Mouse (Mus musculus) midbrain, embryonic 14.5 days (tissue): ENCODE measurements at regions not wholly inside any gene's neighbourhood (a gene's known extent, or its start where the extent isn't known, plus 50 kb on each side); places are given as distances from the start of the nearest gene placed in this dataset.

ENCODE experiments used
- ATAC-seq: fragments of 200-750 bp; cut with Nextera tagmentation; 2 replicates; pipeline ENCODE4 v1.8.0; 2017; ENCODE audit warnings: moderate number of reproducible peaks, moderate library complexity; ENCODE audit not compliant: low FRiP score, low TSS enrichment
- DNase-seq: peaks from one replicate; pipeline ENCODE4 v3.0.0-alpha.2; 2015
- H3K27ac ChIP-seq: fragments of 300-500 bp; sonication (generic); replicated peaks from 2 replicates; pipeline ENCODE4 v1.5.1; 2014; ENCODE audit warnings: mild to moderate bottlenecking, low read depth, low read length, moderate library complexity
- H3K27me3 ChIP-seq: fragments of 300-500 bp; sonication (generic); 2 replicates; pipeline ENCODE4 v1.6.1; 2014; ENCODE audit warnings: low read length, control low read depth, mixed read lengths; ENCODE audit not compliant: control insufficient read depth, insufficient read depth
- H3K36me3 ChIP-seq: fragments of 300-500 bp; sonication (generic); 2 replicates; pipeline ENCODE4 v1.6.1; 2014; ENCODE audit warnings: low read length, control low read depth; ENCODE audit not compliant: control insufficient read depth, insufficient read depth
- H3K4me1 ChIP-seq: fragments of 300-500 bp; sonication (generic); 2 replicates; pipeline ENCODE4 v1.6.1; 2014; ENCODE audit warnings: mild to moderate bottlenecking, antibody characterized with exemption, low read length, control low read depth; ENCODE audit not compliant: control insufficient read depth, insufficient read depth
- H3K4me2 ChIP-seq: fragments of 300-500 bp; sonication (generic); 2 replicates; pipeline ENCODE4 v1.6.1; 2014; ENCODE audit warnings: mild to moderate bottlenecking, low read length, moderate library complexity
- H3K4me3 ChIP-seq: fragments of 300-500 bp; sonication (generic); replicated peaks from 2 replicates; pipeline ENCODE4 v1.5.1; 2014; ENCODE audit warnings: low read depth, low read length
- H3K9ac ChIP-seq: fragments of 300-500 bp; sonication (generic); replicated peaks from 2 replicates; pipeline ENCODE4 v1.6.1; 2014; ENCODE audit warnings: mild to moderate bottlenecking, low read length, moderate library complexity
- H3K9me3 ChIP-seq: fragments of 300-500 bp; sonication (generic); 2 replicates; pipeline ENCODE4 v1.6.1; 2016; ENCODE audit warnings: low read length, control low read depth, mixed read lengths; ENCODE audit not compliant: control insufficient read depth
- WGBS: fragments of 180-500 bp; shearing (Covaris S2); extraction: QIAGEN DNeasy Blood & Tissue Kit; methylation state at CpG from one replicate; pipeline ENCODE4 v1.1.7; 2014; 5-methylcytosine and 5-hydroxymethylcytosine counted together

DNA sequence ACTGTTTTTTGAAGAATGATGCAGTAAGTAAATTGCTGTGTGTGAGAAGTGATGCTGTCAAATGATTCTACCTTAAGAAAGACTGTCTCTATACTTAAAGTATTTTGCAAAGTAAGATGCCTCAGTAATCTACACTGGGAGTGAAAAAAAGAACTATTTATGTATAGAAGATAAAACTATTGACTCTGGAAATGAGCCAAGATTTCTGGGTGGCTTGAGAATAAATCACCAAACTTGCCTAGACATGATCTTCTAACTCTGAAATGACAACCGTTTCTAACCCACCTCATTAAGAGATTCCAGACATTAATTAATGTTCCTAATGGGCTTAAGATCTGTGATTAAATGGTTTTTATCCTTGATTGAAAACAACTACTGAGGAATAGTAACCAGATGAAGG, 58.0 kb upstream of the Chd1 start:
- Histone ChIP-seq H3K27me3 (no peaks in the 10 kb centered on the region), H3K36me3 (no peaks in the 10 kb centered on the region), H3K9ac (no peak overlapping the region), H3K9me3 (no peaks in the 10 kb centered on the region), H3K4me1 (no peaks in the 10 kb centered on the region), H3K27ac (no peak overlapping the region), H3K4me2 (no peak overlapping the region), H3K4me3 (no peak overlapping the region)
- DNase-seq (no peak), ATAC-seq (no peak)
- 61% methylated on average over 1 of the region's 1 CpGs for WGBS

DNA sequence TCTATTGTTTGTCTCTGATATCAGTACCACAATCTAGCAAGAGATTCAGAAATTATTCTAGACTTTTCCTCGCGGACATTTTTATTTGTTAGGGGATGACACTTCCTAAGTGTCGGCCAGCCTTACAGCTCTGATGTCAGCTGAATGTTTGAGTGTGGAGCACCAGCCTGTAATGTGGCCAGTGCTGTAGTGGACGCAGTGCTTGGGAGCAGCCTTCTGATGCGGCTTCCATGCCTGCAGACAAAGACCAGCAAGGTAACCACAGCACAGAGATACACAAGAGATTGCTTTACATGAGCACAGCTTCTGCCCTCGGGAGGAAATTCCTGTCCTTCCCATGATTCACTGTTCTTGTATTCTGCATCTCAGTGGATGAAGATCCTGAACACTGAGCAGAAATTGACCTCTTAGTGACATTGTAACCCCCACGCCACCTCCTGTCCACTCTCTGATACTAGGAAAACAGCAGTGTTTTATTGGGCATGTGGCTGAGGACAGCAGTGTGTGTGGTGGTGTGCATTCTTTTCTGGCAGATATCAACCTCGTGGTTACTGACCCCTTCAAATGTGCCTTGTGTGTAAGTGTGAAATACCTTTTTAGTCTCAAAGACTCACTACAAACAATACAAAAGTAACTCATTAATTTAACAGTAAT, 54.6 kb upstream of the Chd1 start:
- no peaks in the 10 kb centered on the region for H3K4me1 ChIP-seq
- H3K4me2 ChIP-seq: no peak overlapping the region
- H3K36me3 ChIP-seq: no peaks in the 10 kb centered on the region
- H3K9me3 ChIP-seq: no peaks in the 10 kb centered on the region
- 74% methylated on average over 8 of the region's 8 CpGs for WGBS
- ATAC-seq (no peak), DNase-seq (no peak)
- no peak overlapping the region for H3K9ac ChIP-seq
- no peak overlapping the region for H3K27ac ChIP-seq
- H3K4me3 ChIP-seq: no peak overlapping the region
- no peaks in the 10 kb centered on the region for H3K27me3 ChIP-seq

DNA sequence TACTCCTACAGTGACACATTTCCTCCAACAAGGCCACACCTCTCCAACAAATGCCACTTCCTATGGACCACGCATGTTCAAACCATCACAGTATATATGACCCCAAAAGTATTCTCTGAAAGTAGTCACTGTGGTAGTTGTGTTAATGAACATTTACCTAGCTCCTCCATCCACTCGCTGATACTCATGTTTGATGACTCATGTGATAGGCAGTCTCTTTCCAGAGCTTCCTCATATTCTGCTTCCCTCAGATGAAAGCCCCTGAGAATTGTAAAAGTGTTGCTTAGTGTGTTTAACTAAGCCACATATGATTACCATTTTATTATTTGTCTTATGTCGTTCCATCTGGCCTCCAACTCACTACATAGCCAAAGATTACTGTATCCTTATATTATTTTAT, 52.9 kb upstream of the Chd1 start:
- Histone ChIP-seq H3K27me3 (no peaks in the 10 kb centered on the region), H3K4me3 (no peak overlapping the region), H3K36me3 (no peaks in the 10 kb centered on the region), H3K9ac (no peak overlapping the region), H3K4me2 (no peak overlapping the region), H3K9me3 (no peaks in the 10 kb centered on the region), H3K27ac (no peak overlapping the region), H3K4me1 (no peaks in the 10 kb centered on the region)
- DNase-seq (no peak), ATAC-seq (no peak)
- WGBS: 94% methylated on average over 3 of the region's 3 CpGs
